Mouse (Mus musculus) right cerebral cortex, adult 2 months (tissue): ENCODE results near the gene Vldlr.

ENCODE experiments used
- DNase-seq, 2 experiments: peaks; one replicate each; pipeline ENCODE4 v3.0.0; 2021 to 2022; ENCODE audit warnings: low spot score in 2 of 2

Vldlr gene

DNA sequence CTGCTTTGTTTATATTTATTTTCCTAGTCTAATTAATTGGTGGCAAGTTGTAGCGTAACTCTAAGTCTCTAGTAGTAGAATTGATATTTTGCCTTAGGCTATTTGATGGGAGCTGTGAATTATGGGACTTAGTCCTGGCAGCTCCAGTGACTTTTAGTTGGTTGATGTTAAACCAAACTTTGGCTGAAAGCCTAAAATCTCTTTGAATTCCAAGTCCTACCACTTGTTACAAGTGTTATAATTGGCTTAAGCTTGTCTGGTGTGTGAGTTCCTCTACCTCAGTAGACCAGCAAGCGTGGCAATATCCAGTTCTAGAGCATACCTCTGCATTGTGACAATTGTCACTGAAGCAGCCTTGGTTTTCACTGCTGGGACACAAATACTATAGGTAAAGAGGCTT lies 17.1 kb downstream of the Vldlr start:
- DNase-seq: no peak

GRCm38 (mm10) chr19:27239913-27240312 lies 23.6 kb downstream of the Vldlr start:
- no peak for DNase-seq

DNA sequence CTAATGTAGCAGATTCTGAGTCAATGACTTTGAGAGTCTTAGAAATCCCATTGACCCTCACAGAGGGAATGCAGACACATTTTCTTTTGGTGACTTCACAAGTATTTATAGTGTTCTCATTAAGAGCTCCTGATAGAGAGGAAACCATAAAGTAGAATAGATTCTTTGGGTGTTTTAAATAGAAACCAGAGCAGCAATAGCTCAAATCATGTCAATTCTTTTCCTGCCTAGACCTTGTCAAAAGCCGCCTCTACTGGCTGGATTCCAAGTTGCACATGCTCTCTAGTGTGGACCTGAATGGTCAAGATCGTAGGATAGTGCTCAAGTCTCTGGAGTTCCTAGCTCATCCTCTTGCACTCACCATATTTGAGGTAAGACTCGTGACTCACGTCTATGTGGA lies 27.2 kb downstream of the Vldlr start:
- DNase-seq: no peak

GRCm38 (mm10) chr19:27254756-27255155 lies 38.5 kb downstream of the Vldlr start:
- no peak for DNase-seq

- DNase-seq: no peak
Measured at GRCm38 (mm10) chr19:27255678-27256077, 39.4 kb downstream of the Vldlr start.

GRCm38 (mm10) chr19:27260102-27260501 lies 43.8 kb downstream of the Vldlr start:
- DNase-seq: peak; percentile 53 to 60

DNA sequence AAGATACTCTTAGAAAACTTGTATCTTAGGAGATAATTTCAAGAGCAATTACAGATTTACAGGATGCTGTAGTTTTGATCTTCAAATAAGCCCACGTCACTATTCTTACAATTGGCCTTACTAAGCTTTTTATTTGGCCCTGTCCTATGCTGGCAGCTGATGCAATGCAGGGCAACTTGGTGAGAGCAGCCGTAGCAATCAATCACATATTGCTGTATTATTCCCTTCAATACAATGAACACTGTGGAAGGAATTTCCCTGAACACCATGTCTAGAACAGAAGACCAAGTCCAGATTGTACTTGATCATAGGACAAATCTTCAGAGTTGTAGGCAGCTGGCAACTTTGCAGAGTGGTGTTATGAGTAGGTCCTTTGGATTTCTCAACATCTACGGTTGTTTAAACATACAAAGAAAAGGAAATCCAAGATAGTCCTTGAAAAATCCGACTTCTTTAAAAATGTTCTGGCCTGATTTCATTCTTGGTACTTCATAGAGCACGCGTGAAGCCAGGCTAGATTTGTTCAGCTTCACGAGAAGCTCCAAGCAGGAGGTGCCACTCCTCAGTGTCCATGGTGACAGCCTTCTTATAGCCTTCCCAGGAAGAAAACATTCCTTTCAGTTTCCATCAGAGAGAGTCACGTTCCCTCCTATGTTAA lies 44.5 kb downstream of the Vldlr start:
- no peak for DNase-seq

GRCm38 (mm10) chr19:27262141-27262540 lies 45.9 kb downstream of the Vldlr start:
- no peak for DNase-seq

- DNase-seq: peak in 1 of 2 experiments; percentile 15
Measured at GRCm38 (mm10) chr19:27273385-27273784, 57.1 kb downstream of the Vldlr start.

DNA sequence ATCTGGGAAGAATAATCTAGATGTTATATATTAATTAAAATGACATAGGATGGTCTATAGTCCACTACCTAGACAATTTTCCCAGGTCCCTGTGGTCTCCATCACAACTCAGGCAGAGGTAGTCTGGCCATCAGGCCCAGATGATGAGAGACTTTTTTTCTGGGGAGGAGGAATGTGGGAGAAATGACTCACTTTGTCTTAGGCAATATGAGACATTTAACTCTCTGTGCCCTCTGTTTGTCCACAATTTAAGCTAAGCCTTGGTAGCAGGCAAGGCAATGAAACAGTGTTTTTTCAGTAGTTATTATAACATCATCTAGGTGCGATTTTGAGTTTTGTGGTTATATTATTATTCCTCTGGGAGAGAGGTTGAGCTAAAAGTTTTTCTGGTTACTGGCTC lies 58.1 kb downstream of the Vldlr start:
- no peak for DNase-seq

DNA sequence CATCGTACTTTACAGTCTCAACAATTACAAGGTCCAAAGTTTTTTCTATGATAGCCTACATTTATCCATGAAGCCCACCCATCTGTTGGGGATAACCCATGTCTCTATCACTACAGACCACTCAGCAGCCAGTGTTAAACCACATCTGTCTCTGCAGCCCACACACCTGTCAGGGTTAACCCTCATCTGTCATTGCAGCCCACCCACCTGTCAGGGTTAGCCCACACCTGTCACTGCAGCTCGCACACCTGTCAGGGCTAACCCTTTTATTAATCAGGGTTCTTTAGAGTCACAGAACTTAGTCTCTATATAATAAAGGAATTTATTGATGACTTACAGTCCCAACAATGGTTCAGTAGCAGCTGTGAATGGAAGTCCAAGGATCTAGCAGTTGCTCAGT lies 62.9 kb downstream of the Vldlr start:
- no peak for DNase-seq
